Mouse (Mus musculus) thymus, postnatal 0 days (tissue): Measurements from ENCODE around the gene Hbb-bs. TPM values are rescaled to one million over a fixed set of nuclear protein-coding genes. Genes with fewer than 3 reads are reported as not detected.
"Not testable (repeated sequence)": the region's sequence is repeated elsewhere in the genome, so short reads cannot be mapped to it uniquely, and the experiment has no call there.

ENCODE experiments used
- DNase-seq: peaks from one replicate; pipeline ENCODE4 v3.0.0-alpha.2; 2015; ENCODE audit warnings: low spot score
- polyA plus RNA-seq: library from polyadenylated mRNA; unstranded; fragments of >200 nt; fragmentation: Nextera tagmentation; extraction: Ambion mirVana; gene quantifications from 2 replicates; pipeline ENCODE4 v1.2.1, GENCODE M21; 2015

Hbb-bs gene
- polyA plus RNA-seq, 1 experiment from 2014 or later: 1,204 TPM

DNA sequence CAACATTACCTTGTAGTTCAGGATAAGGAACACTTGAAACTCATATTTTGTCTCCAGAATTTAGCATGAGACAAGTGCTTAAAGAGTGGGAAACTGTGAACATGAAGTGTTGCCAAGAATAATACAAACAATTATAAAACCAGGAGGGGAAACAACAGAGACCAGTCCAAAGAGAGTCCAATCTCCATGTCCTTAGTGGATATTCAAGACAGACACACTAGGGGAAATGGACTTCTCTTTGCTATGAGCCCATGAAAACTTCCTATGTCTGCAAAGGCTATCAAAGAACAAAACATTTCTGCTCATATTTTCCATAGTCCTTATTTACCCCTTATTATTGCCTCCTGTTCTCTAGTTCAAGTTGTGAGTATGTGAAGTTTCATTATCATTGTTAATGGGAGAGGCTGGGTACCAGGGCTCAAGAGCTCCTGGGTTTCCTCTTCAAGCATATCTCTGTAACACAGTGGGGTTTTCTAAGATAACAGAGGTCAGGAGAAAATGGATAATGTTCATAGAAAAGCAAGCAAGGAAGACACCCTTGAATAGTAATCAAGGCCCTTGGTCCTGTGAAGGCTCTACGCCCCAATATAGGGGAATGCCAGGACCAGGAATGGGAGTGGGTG lies 16.6 kb downstream of the Hbb-bs start:
- no peak for DNase-seq

DNA sequence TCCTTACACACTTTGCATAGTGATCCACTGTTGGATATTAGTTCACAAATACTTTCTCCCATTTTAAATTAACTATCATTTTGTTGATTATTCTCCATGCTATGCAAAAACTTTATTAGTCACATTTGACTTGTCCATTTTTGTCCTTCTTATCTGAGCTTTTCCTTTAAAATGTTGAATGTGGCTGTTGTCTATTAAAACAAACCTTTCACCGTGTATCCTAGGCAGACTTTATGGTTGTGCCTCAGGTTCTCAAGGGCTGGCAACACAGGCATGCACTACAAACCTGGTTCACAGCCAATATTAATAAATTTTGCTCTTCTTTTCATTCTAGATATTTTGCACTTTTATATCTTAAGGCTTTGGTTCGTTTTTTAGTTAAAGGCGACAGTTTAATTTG lies 17.1 kb downstream of the Hbb-bs start:
- DNase-seq: no peak

DNA sequence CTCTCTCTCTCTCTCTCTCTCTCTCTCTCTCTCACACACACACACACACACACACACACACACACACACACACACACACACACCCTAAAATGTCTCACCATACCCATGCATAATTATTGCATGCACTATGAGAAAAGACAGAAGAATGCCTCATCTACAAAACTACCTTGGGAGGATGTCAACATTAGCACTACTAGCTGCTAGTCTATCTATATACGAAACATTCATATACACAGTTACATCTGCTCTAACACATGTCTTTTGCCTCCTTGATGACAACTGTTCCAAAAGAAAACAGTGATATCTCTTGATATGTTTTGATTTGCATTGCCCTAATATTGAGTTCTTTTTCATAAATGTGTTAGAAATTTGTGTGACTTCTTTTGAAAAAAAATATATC lies 17.6 kb downstream of the Hbb-bs start:
- DNase-seq: no peak

DNA sequence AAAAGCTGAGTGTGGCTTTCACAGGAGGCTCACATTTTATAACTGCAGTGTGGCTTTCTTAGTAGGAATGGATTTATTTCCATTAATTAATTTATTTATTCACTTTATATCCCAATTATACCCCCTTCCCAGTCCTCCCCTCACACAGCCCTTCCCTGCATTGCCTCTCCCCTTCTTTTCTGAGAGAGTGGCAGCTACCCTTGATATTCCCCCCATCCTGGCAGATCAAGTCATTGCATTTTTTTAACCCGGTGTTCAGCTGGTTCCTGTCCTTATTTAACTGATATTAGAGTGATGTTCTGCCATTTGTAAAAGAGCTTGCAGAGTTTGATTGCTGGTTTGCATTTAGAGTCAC lies 18.1 kb downstream of the Hbb-bs start:
- DNase-seq: no peak

DNA sequence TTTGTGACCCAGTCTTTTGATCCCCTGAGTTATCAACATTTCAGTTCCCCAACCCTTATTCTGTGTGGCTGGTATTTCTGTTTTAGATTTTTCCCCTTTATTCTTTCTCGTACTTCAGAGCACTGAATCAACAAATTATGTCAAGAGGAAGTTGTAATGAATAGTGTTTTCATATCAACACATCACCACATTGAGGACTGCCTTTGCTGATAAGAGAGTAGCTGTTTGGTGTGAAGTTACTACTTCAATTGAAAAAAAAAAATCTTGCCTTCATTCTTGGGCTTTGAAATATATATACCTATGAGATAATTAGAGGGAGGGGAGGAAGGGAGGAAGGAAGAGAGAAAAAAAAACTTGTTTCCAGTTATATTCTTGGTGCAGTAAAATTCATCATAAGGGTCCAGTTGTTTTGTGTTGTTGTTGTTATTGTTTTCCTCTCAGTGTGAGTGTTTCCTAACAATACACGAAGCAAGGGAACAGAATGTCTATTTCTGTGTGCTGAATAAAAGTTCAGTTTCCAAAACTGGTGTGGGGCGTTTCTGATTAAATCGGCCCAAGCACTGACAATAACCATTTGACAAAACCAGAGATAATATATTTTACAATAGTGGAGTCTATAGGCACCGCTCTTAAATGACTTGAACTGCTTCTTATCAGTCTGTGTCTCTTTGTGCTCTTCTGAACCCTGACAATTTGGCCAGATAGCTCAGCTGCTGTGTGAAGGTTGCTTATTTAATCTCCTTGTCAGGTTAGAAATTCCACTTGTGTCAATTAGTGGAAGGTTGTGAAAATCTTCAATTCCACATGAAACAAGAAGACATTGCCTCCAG lies 18.7 kb downstream of the Hbb-bs start:
- DNase-seq: no peak

DNA sequence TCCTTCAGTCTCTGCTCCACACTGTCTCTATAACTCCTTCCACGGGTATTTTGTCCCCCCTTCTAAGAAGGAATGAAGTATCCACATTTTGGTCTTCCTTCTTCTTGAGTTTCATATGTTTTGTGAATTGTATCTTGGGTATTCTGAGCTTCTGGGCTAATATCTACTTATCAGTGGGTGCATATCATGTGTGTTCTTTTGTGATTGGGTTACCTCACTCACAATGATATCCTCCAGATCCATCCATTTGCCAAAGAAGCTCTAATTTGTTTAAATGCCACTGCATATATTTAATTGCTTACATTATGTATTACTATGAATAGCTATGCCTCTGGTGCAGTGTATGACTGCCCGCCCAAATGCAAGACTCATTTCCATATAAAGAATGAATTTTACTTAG lies 19.8 kb downstream of the Hbb-bs start:
- DNase-seq: not testable (repeated sequence)

DNA sequence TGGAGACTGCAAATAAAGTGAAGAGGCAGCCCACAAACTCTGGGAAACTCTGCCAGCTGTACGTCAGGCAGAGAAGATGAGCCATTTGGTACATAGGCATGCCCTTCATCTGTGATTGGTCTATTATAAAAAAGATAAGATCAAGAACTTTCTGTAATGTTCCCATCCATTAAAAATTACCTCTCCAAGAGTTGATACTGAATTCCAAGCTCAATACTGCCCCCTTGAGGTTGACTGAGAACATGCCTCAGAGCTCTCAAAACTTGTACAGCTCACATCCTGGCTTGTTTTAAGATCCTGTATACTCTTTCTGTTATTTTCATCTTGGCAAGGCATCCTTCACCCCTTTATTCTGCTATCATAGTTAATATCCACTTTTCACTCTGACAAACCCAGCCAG lies 21.0 kb downstream of the Hbb-bs start:
- peak; percentile 44 for DNase-seq

DNA sequence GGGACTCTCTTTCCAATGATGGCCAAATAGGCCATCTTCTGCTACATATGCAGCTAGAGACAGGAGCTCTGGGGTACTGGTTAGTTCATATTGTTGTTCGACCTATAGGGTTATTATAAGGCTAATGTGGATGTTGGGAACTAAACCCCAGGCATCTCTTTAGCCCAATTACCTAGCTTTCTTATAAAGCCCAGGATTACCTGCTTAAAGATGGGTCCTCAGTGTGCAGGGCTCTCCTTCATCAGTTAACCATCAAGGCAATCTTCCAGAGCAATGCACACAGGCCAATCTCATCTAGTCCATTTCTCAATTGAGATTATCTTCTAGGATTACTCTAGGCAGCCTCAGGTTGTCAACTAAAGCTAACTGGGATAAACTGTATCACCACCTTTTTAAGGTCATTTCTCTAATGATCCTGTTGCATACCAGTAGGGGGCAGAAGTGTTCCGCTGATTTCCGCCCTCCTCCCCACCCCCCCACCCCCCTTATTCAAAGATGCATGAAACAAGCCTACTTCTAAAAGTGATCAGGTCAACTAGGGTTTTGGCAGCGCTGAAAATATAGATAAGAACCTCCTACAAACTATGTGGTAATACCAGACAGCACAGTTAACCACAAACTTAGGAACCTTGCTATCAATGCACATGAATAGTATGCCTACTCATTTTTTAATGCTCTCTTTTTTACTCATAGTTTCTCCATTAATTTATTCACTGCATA lies 35.1 kb downstream of the Hbb-bs start:
- DNase-seq: peak; percentile 9

DNA sequence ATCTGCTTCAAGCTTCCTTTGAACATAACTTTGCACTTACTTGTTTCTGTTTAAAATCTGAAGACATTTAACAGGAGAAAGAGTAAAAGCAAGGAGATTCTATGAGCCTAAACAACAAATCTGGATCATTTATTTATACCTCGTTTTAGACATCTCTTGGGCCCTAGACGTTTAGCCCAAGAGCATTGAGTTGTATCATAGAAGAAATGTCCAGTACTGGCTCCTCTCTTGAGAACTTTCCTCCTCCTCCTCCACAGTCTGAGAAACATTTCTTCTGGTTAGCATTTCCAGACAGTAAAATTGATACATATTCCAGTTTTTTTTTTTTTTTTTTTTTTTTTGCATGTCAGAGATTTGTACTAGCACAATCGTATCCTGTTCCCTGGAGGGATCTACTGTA lies 36.2 kb downstream of the Hbb-bs start, which contains the start of gene Olfr67:
TSS of gene Olfr67 (minus strand) at position 101 of the 400 bp plus-strand sequence.
- DNase-seq: no peak

DNA sequence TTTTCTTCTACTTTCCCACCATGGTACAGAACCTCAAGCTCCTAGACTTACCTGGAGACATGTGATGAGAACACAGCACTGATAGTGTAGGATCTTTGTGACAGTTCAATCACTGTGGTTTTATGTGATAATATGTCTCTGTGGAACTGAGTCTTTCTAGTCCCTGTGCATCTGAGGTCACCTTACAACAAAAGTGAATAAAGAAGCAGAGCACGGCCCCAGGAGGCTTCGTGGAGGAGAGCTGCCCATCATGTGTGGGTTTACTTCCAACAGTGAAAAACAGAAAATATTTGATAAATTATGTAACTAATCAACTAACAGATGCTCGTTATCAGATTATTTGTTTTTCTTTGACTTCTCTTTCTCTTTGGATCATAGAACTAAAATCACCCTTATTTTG lies 48.3 kb downstream of the Hbb-bs start, which contains the start of gene Olfr68:
TSS of gene Olfr68 (minus strand) at position 101 of the 400 bp plus-strand sequence.
- DNase-seq: no peak

DNA sequence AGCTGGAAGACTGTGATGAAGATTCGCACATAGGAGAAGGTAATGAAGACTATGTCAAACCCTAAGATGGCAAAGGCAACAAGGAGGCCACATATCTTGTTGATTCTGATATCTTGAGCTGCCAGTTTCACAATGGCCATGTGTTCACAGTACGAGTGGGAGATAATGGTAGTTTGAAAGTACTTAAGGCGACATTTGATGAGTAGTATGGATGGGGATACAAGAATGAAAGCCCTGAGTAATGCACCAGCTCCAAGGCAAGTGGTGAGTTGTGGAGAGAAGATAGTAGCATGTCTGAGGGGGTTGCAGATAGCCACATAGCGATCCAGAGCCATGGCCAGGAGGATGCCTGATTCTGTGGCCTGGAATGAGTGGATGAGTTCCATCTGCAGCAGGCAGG lies 50.2 kb downstream of the Hbb-bs start:
- not testable (repeated sequence) for DNase-seq

Other genes starting within 250 kb of the Hbb-bs start
- not detected in 2 replicates for gene Olfr618, start 238.0 kb downstream of the Hbb-bs start, polyA plus RNA-seq
- not detected in 2 replicates for gene Olfr619, start 227.5 kb downstream of the Hbb-bs start, polyA plus RNA-seq
- gene Olfr620, start 215.6 kb downstream of the Hbb-bs start, polyA plus RNA-seq: not detected in 2 replicates
- not detected in 2 replicates for gene Olfr622, start 185.4 kb downstream of the Hbb-bs start, polyA plus RNA-seq
- gene Olfr623, start 164.4 kb downstream of the Hbb-bs start, polyA plus RNA-seq: not detected in 2 replicates
- not detected in 2 replicates for gene Olfr624, start 156.9 kb downstream of the Hbb-bs start, polyA plus RNA-seq
- gene Olfr625-ps1, start 145.4 kb downstream of the Hbb-bs start, polyA plus RNA-seq: not detected in 2 replicates
- gene Olfr243, start 113.4 kb downstream of the Hbb-bs start, polyA plus RNA-seq: not detected in 2 replicates
- not detected in 2 replicates for gene Olfr628, start 97.7 kb downstream of the Hbb-bs start, polyA plus RNA-seq
- gene Olfr629, start 83.2 kb downstream of the Hbb-bs start, polyA plus RNA-seq: not detected in 2 replicates
- not detected in 2 replicates for gene Olfr630, start 70.8 kb downstream of the Hbb-bs start, polyA plus RNA-seq
- gene Olfr69, start 56.5 kb downstream of the Hbb-bs start, polyA plus RNA-seq: not detected in 2 replicates
- gene Olfr68, start 48.4 kb downstream of the Hbb-bs start, polyA plus RNA-seq: not detected in 2 replicates
- not detected in 2 replicates for gene Olfr67, start 36.3 kb downstream of the Hbb-bs start, polyA plus RNA-seq
- 224 and 268 TPM in 2 replicates for gene Hbb-bt, start 14.1 kb downstream of the Hbb-bs start, polyA plus RNA-seq
- not detected in 2 replicates for gene Hbb-bh2, start 12.4 kb upstream of the Hbb-bs start, polyA plus RNA-seq
- gene Hbb-bh1, start 15.1 kb upstream of the Hbb-bs start, polyA plus RNA-seq: 0.88 and 1.3 TPM in 2 replicates
- 2.1 and 2.6 TPM in 2 replicates for gene Hbb-y, start 25.1 kb upstream of the Hbb-bs start, polyA plus RNA-seq
- not detected in 2 replicates for gene Olfr66, start 58.2 kb upstream of the Hbb-bs start, polyA plus RNA-seq
- not detected in 2 replicates for gene Olfr64, start 66.4 kb upstream of the Hbb-bs start, polyA plus RNA-seq
- gene Olfr65, start 75.4 kb upstream of the Hbb-bs start, polyA plus RNA-seq: not detected in 2 replicates
- not detected in 2 replicates for gene Olfr631, start 100.7 kb upstream of the Hbb-bs start, polyA plus RNA-seq
- gene Olfr632, start 106.3 kb upstream of the Hbb-bs start, polyA plus RNA-seq: not detected in 2 replicates
- not detected in 2 replicates for gene Olfr633, start 116.3 kb upstream of the Hbb-bs start, polyA plus RNA-seq
- not detected in 2 replicates for gene Olfr635, start 143.1 kb upstream of the Hbb-bs start, polyA plus RNA-seq
- gene Olfr638, start 170.7 kb upstream of the Hbb-bs start, polyA plus RNA-seq: not detected in 2 replicates
- 0.01 and 0.03 TPM in 2 replicates for gene Olfr639, start 189.2 kb upstream of the Hbb-bs start, polyA plus RNA-seq
- gene Olfr640, start 197.5 kb upstream of the Hbb-bs start, polyA plus RNA-seq: not detected in 2 replicates
- not detected in 2 replicates for gene Olfr641, start 207.3 kb upstream of the Hbb-bs start, polyA plus RNA-seq
- gene Olfr642, start 224.6 kb upstream of the Hbb-bs start, polyA plus RNA-seq: not detected in 2 replicates
- not detected in 2 replicates for gene 4930516K23Rik, start 233.3 kb upstream of the Hbb-bs start, polyA plus RNA-seq
- gene Olfr644, start 243.8 kb upstream of the Hbb-bs start, polyA plus RNA-seq: not detected in 2 replicates